Mouse (Mus musculus): Measurements from ENCODE around the gene Nova2.

DNA sequence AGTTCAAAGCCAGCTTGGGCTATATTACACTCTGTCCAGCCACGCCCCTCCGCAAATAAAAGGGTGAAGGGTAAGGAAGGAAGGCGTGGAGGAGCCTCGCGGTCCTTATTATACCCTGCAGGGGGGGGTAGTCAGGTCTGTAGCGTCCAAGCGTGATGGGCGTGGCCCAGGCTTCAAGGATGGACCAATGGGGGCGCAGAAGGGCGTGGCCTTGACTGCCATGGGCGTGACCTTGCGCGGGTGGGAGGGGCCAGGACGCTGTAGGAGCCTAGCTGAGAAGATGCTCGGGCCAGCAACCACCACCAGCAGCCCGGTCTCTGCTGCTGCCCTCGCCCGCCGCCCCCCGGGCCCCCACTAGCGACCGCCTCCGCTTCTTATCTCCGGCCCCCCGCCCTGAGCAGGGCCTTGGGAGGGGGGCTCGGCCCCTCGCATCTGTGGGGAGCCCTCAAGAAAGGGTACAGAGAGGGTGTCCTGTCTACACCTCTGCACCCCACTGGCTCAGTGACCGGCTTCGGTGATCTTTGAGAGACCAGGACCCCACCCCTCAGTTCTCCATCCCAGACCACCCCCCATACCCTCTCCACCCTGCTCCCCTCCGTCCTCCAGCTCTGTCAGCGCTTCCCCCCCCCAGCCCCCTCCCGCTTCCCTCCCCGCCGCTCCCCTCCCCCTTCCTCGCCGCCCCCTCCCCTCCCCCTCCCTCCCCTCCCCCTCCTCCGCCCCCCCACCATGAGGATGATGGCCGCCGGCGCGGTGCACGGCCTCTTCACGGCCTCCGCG, at the start of gene Nova2:
- TF ChIP-seq CTCF (IDR thresholded peaks at IDR 0.05; ENCODE audit: low read depth) (no peak; the same call in 1 of the 2 replicates), EP300 (IDR thresholded peaks at IDR 0.05; ENCODE audit: low read depth) (no peak)
